Mouse (Mus musculus) thymus, postnatal 36 days (tissue): ENCODE data around the gene Ppp1ca.

ENCODE experiments used
- DNase-seq, 2 experiments: peaks; one replicate each; pipeline ENCODE4 v3.0.0; 2022; ENCODE audit warnings: mixed read lengths in 2 of 2

Gene Ppp1ca

GRCm38 (mm10) chr19:4214771-4215450 lies 23.0 kb downstream of the Ppp1ca start:
- DNase-seq, result peak in 1 of 2 experiments; percentile 46

GRCm38 (mm10) chr19:4215451-4215840 lies 23.6 kb downstream of the Ppp1ca start:
- no peak for DNase-seq

- no peak for DNase-seq
Observed at GRCm38 (mm10) chr19:4216041-4216685, 24.3 kb downstream of the Ppp1ca start.

GRCm38 (mm10) chr19:4217140-4217539 lies 25.3 kb downstream of the Ppp1ca start:
- no peak for DNase-seq

- no peak for DNase-seq
Observed at GRCm38 (mm10) chr19:4217855-4218254, 26.0 kb downstream of the Ppp1ca start.

GRCm38 (mm10) chr19:4218293-4218692 lies 26.4 kb downstream of the Ppp1ca start:
- DNase-seq, result no peak

- no peak for DNase-seq
Observed at GRCm38 (mm10) chr19:4218784-4219183, 26.9 kb downstream of the Ppp1ca start.

GRCm38 (mm10) chr19:4219943-4220342 lies 28.1 kb downstream of the Ppp1ca start:
- no peak for DNase-seq

GRCm38 (mm10) chr19:4220416-4220815 lies 28.6 kb downstream of the Ppp1ca start:
- DNase-seq, result no peak

- DNase-seq, result no peak
Observed at GRCm38 (mm10) chr19:4220957-4221743, 29.3 kb downstream of the Ppp1ca start.

GRCm38 (mm10) chr19:4222165-4222564 lies 30.3 kb downstream of the Ppp1ca start:
- DNase-seq, result no peak

- DNase-seq, result no peak
Observed at GRCm38 (mm10) chr19:4226779-4227178, 34.9 kb downstream of the Ppp1ca start.

GRCm38 (mm10) chr19:4227446-4227845 lies 35.6 kb downstream of the Ppp1ca start:
- DNase-seq, result no peak

- DNase-seq, result peak; percentile 61 to 68
Observed at GRCm38 (mm10) chr19:4227894-4228678, 36.2 kb downstream of the Ppp1ca start.

GRCm38 (mm10) chr19:4228891-4229290 lies 37.0 kb downstream of the Ppp1ca start:
- DNase-seq, result no peak

GRCm38 (mm10) chr19:4229451-4230076 lies 37.7 kb downstream of the Ppp1ca start:
- no peak for DNase-seq

GRCm38 (mm10) chr19:4230415-4230814 lies 38.5 kb downstream of the Ppp1ca start:
- DNase-seq, result no peak

- DNase-seq, result peak; percentile 96
Observed at GRCm38 (mm10) chr19:4231253-4232185, 39.7 kb downstream of the Ppp1ca start, which contains the start of gene Pold4. Gene Pold4 (plus strand): TSS chr19:4231899.

- no peak for DNase-seq
Observed at GRCm38 (mm10) chr19:4232186-4232572, 40.3 kb downstream of the Ppp1ca start.

GRCm38 (mm10) chr19:4232651-4233050 lies 40.8 kb downstream of the Ppp1ca start:
- peak in 1 of 2 experiments; percentile 13 for DNase-seq

- DNase-seq, result no peak
Observed at GRCm38 (mm10) chr19:4234548-4234947, 42.7 kb downstream of the Ppp1ca start.
